Mouse (Mus musculus) retina, adult 2 months (tissue): ENCODE data around the gene Rif1.
"Not testable (repeated sequence)": the region's sequence is repeated elsewhere in the genome, so short reads cannot be mapped to it uniquely, and the experiment has no call there.

Experiments
- DNase-seq: peaks from one replicate; pipeline ENCODE4 v3.0.0-alpha.2; 2012; ENCODE audit warnings: low read depth, low spot score

Rif1 gene

GRCm38 (mm10) chr2:52071241-52071991 is 1.2 kb upstream of the Rif1 start:
- no peak for DNase-seq

- no peak for DNase-seq
Observed at GRCm38 (mm10) chr2:52072065-52072490, 554 bp upstream of the Rif1 start.

DNA sequence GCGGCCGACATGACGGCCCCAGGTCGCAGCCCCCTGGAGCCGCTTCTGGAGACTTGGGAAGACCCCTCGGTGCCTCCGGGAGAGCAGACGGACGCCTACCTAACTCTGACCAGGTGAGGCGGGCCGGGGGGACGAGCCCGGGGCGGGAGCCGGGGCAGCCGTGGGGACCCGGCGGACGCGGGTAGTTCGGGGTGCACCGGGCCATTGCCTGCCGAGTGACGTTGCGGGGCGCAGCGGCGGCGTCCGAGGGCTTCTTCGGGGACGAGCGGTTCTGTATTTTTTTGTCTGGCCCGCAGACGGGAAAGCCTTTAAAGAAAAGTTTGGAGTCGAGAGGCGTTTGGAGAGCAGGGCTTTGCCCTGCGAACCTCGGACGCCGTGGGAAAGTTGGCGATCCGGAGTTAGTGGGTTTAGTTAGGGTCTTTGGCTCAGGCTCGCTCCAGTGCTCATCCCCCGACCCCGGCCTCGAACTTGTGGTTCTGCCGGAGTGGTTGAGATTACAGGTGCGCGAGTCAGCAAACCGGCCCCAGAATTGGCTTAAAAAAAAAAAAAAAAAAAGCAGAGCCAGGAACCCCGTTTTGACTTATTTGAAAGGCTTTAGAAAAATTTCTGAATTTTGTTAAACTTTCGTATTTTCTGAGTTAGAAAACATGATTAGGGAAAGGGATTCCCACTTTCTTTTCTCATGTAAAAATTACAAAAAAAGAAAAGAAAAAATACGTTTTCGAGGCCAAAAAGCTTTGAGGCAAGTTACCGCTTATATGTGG is 691 bp downstream of the Rif1 start:
- DNase-seq = no peak

DNA sequence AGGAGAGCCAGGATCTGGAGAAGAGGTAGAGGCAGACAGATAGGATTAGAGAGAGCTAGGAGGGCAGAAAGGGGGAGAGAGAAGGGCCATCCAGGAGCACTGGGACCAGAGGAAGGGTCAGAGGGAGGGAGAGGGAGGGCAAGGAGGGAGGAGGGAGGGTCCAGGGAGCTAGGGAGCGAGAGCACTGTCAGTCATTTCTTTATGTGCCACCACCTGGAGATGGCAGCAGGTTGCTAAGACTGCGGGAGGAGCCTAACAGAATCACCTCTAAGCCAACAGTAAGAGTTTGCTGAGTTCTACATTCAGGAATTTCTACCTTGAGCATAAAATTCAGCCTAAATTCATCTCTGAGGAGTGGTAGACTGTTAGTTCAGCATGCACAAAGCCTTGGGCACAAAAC is 6.0 kb downstream of the Rif1 start:
- DNase-seq = no peak

- DNase-seq = no peak
Observed at GRCm38 (mm10) chr2:52084013-52084412, 11.4 kb downstream of the Rif1 start.

DNA sequence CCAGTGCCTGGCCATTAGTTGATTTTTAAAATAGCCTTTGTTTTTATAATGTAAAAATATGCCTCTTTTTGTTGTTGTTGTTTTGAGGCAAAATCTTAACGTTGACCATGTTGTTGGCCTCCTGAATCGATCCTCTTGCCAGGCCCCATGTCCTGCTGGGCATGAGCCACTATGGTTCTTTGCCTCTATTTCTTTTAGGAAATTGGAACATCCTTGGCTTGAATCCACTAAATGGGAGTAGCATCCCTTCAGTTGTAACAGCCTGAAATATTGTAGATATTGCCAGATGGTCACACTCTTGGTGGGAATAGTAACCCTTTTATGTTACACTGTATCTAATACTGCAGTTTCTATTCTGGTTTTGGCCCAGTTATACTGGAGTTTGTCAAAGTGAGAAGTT is 11.9 kb downstream of the Rif1 start:
- no peak for DNase-seq

DNA sequence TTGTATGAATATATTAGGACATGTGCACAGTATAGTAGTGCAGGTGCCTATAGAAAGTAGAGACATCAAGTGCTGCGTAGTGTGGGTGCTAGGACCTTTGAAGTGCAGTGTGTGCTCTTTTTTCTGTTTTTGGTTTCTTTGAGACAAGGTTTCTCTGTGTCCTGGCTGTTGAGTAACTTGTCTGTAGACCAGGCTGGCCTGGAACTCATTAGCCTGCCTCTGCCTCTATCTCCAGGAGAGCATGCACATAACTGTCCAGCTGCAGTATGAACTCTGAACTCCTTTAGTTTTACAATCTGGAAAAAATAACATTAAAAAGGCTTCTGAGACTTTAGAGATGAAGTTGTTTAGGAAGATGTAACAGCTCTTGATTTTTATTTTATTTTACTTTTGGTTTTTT is 41.5 kb downstream of the Rif1 start:
- no peak for DNase-seq

DNA sequence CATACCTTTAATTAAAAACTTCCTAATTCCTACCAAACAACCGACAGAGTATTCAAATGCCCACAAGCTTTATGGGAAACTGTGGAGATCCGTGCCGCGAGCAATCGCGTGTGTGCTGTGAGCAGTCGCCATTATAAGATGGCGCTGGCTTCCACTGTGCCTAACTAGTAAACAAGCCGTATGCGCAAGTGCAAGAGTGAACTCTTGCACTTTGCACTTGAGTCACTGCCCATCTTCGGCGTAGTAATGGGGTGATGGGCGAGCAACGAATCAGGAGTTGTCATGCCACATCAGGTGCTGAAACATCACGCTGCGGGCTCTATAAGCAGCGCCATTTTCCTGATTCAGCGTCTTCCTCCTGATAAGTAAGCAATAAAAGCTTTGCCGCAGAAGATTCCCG is 58.7 kb downstream of the Rif1 start:
- not testable (repeated sequence) for DNase-seq

DNA sequence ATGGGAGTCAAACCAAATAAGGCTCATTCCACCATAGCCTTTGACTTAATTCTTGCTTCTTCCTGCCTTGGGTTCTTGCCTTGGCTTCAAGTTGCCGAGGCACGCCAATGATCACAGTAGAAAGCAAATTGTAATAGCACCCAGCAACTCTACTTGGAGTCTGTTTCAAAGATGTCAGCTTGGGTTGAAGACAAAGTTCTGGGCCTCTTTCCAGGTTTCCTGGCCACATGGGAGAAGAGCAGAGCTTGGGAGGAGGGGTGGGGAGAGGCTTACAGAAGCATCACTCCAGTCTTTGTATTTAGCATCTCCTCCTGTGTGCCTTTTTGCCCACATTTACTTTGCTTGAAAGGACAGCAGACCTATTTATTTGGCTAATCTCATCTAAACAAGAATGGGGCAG is 60.7 kb downstream of the Rif1 start:
- no peak for DNase-seq

DNA sequence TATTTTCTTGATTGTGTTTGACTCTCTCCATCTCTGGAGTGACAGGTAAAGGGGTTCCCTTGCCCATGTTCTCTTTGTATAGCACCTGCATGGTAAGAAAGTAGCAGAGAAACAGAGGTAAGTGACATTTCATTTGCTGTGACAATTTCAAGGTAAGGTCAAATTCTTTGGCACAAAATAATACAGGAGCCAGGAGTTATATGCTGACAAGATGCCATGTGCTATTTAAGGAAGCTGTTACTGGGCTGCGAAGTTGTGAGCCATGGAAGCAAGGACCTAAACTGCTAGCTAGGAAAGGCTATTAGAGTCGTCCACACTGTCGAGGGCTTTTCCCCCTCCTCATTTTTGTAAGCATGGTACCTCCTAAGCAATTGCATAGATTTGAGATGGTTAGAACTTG is 80.4 kb downstream of the Rif1 start:
- no peak for DNase-seq

- DNase-seq = no peak
Observed at GRCm38 (mm10) chr2:52169243-52170005, 96.8 kb downstream of the Rif1 start.
